Mouse (Mus musculus) olfactory bulb, adult 2 months (tissue): ENCODE measurements around the gene Gm5127.

Source experiments
- CTCF ChIP-seq: fragments of 200-500 bp; IDR thresholded peaks from 2 replicates; pipeline ENCODE4 v1.5.1; 2012; ENCODE audit warnings: low read depth, mild to moderate bottlenecking, low read length, moderate library complexity; ENCODE audit not compliant: insufficient read depth
- POLR2A ChIP-seq: fragments of 200-500 bp; IDR thresholded peaks from 2 replicates; pipeline ENCODE4 v1.6.1; 2012; ENCODE audit warnings: mild to moderate bottlenecking, low read depth, low read length, moderate library complexity; ENCODE audit not compliant: insufficient read depth

GRCm38 (mm10) chrX:106582886-106583285 lies at the start of gene Gm5127:
- no peak for TF ChIP-seq POLR2A
- no peak for TF ChIP-seq CTCF
